Mouse (Mus musculus) cortical plate, adult 2 months (tissue): ENCODE data around the gene Clpx.

ENCODE experiments used
- CTCF ChIP-seq: fragments of 200-500 bp; IDR thresholded peaks from 2 replicates; pipeline ENCODE4 v1.5.1; 2011; ENCODE audit warnings: mild to moderate bottlenecking, control low read depth, low read length; ENCODE audit not compliant: insufficient read depth; ENCODE audit errors: extremely low read depth
- POLR2A ChIP-seq: fragments of 200-500 bp; IDR thresholded peaks from 2 replicates; pipeline ENCODE4 v1.6.1; 2011; ENCODE audit warnings: mild to moderate bottlenecking, low read length, control low read depth; ENCODE audit not compliant: insufficient read depth; ENCODE audit errors: extremely low read depth

- no peak for TF ChIP-seq CTCF
- no peak for TF ChIP-seq POLR2A
These were observed 59.2 kb downstream of the Clpx start for GRCm38 (mm10) chr9:65353251-65353650.
